Mouse (Mus musculus): Measurements from ENCODE around the gene Prkch. TPM values are rescaled to one million over a fixed set of nuclear protein-coding genes. Genes with fewer than 3 reads are reported as not detected.

The Prkch gene
- polyA plus RNA-seq (2014; fragmentation: Illumina TruSeq; extraction: RNeasy Lipid Tissue Mini Kit (QIAGEN cat#74804); ENCODE audit: low read depth, low replicate concordance), result 14.8 TPM

GRCm38 (mm10) chr12:73584610-73585240 is at the start of gene Prkch:
Prkch (plus strand) TSS chr12:73584796.

DNA sequence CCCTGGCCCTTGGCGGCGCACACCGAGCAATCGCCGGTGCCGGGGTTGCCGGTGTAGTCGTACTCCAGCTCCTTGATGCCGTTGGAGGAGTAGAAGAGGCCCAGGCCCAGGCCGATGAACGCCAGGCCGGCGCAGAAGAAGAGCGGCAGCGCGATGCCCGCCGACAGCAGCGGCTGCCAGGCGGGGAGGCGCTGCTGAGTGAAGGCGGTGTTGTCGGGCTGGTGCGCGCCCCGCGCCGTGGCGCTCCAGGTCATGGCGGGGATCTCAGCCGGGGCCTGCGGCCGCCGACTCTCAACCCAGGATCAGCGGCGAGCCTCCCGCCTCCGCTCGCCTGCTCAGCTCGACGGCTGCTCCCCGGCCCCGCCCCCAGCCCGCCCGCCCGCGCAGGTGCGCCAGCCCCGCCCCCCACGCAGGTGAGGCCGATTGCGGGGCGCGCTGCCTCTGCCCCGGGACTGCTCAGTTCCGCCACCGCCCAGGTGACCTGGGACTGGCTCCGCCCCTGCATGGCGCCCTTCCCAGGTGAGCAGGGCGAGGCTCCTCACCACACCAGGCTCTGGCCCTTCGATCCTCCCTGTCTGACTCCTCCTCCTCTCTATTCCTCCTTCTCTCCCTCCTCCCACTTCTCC is 38.4 kb upstream of the Prkch start, which contains the start of gene Tmem30b:
TSS of gene Tmem30b (minus strand) at position 307 of the 626 bp plus-strand sequence.

Other genes starting within 250 kb of the Prkch start
- 0.24 TPM for gene Tmem30b, start 38.4 kb upstream of the Prkch start, polyA plus RNA-seq (2014; fragmentation: Illumina TruSeq; extraction: RNeasy Lipid Tissue Mini Kit (QIAGEN cat#74804); ENCODE audit: low read depth, low replicate concordance)